Mouse (Mus musculus) liver, postnatal 0 days (tissue): ENCODE measurements around the gene Popdc3.

Experiments
- CTCF ChIP-seq: sonication (generic); IDR thresholded peaks from 2 replicates; pipeline ENCODE4 v1.5.1; 2016; ENCODE audit warnings: antibody characterized with exemption, low read depth
- EP300 ChIP-seq: IDR thresholded peaks from 2 replicates; pipeline ENCODE4 v1.6.1; 2016; ENCODE audit warnings: antibody characterized with exemption, low read depth, mild to moderate bottlenecking

- TF ChIP-seq EP300 (no peak), CTCF (no peak)
Observed at GRCm38 (mm10) chr10:45305173-45305572, 127.3 kb downstream of the Popdc3 start.
